In the genomic region with DNA sequence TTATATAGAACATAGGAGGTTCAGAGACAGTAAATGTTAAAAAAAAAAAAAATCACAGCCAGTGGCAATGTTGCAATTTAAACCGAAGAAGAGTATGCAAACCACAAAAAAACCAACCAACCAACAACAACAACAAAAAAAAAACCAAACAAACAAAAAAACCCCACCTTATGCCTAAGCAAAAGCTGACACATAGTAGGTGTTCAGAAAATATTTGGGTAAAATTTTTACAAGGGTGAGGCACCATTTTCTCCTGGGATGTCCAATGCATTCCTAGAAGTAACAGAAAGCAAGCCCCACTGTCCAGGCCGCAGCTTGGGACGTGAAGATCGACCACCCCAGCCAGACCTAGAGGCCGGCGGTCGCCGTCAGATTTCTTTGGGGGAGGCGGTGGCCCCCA, we compare ENCODE assay signal across 8 mouse cellular contexts. TPM values are rescaled to one million over a fixed set of nuclear protein-coding genes. Genes with fewer than 3 reads are reported as not detected.
DNase-seq lines count a peak whose midpoint lies in the region; ATAC-seq and TF ChIP-seq lines count a peak whose summit lies in the region.

A gene (plus strand): TSS at position 147 of the 400 bp plus-strand sequence.

- no peaks in the 10 kb centered on the region for H3K9me3 ChIP-seq in embryonic facial prominence, embryonic 14.5 days (ENCODE audit: control insufficient read depth, low read length)
- H3K9me3 ChIP-seq in hindbrain, embryonic 14.5 days (ENCODE audit: control insufficient read depth, low read length), result no peaks in the 10 kb centered on the region
- H3K9me3 ChIP-seq in liver, postnatal 0 days (ENCODE audit: low read length), result no peaks in the 10 kb centered on the region

- no peak for TF ChIP-seq CTCF in lung, adult 2 months (IDR thresholded peaks at IDR 0.05; ENCODE audit: insufficient read depth, low read length)
- no peak for TF ChIP-seq CTCF in liver, postnatal 0 days (IDR thresholded peaks at IDR 0.05; ENCODE audit: low read depth)

- no peaks in the 10 kb centered on the region for H3K27me3 ChIP-seq in embryonic facial prominence, embryonic 14.5 days (replicated peaks; ENCODE audit: control insufficient read depth, insufficient read depth, low read length)
- no peaks in the 10 kb centered on the region for H3K27me3 ChIP-seq in hindbrain, embryonic 14.5 days (ENCODE audit: control insufficient read depth, insufficient read depth, low read length)
- H3K27me3 ChIP-seq in liver, postnatal 0 days (ENCODE audit: insufficient read depth, low read length), result no peaks in the 10 kb centered on the region

- peaks cover 27% of the 10 kb centered on the region for H3K36me3 ChIP-seq in embryonic facial prominence, embryonic 14.5 days (ENCODE audit: control insufficient read depth, insufficient read depth, low read length)
- peaks cover 24% of the 10 kb centered on the region for H3K36me3 ChIP-seq in hindbrain, embryonic 14.5 days (replicated peaks; ENCODE audit: control insufficient read depth, insufficient read depth)
- H3K36me3 ChIP-seq in liver, postnatal 0 days (replicated peaks; ENCODE audit: insufficient read depth, low read length), result peaks cover 14% of the 10 kb centered on the region; the same call in 1 of the 2 replicates

- H3K4me1 ChIP-seq in lung, adult 2 months (ENCODE audit: control insufficient read depth, insufficient read depth, low read length), result peaks cover 13% of the 10 kb centered on the region; the same call in 1 of the 2 replicates
- H3K4me1 ChIP-seq in embryonic facial prominence, embryonic 14.5 days (ENCODE audit: control insufficient read depth, insufficient read depth, low read length), result peaks cover 9% of the 10 kb centered on the region
- H3K4me1 ChIP-seq in hindbrain, embryonic 14.5 days (replicated peaks; ENCODE audit: control insufficient read depth, insufficient read depth, low read length), result peaks cover 14% of the 10 kb centered on the region
- H3K4me1 ChIP-seq in liver, postnatal 0 days (ENCODE audit: insufficient read depth), result peaks cover 12% of the 10 kb centered on the region

- WGBS in lung, adult 2 months, result 4% methylated on average over 9 of the region's 9 CpGs
- 10% methylated on average over 7 of the region's 9 CpGs for WGBS in embryonic facial prominence, embryonic 14.5 days
- 7% methylated on average over 9 of the region's 9 CpGs for WGBS in hindbrain, embryonic 14.5 days
- 4% methylated on average over 9 of the region's 9 CpGs for WGBS in liver, postnatal 0 days (ENCODE audit: insufficient replicate concordance)

- TF ChIP-seq POLR2A in lung, adult 2 months (IDR thresholded peaks at IDR 0.05; ENCODE audit: borderline replicate concordance, extremely low read depth, low read depth, low read length), result no peak

- peak within 1 kb of the TSS; percentile 94 for H3K4me3 ChIP-seq in lung, adult 2 months (replicated peaks; ENCODE audit: extremely low read depth, low read depth, low read length)
- H3K4me3 ChIP-seq in embryonic facial prominence, embryonic 14.5 days (ENCODE audit: low read depth, low read length), result peak within 1 kb of the TSS; percentile 92
- H3K4me3 ChIP-seq in hindbrain, embryonic 14.5 days (replicated peaks; ENCODE audit: low read length), result peak within 1 kb of the TSS; percentile 93
- H3K4me3 ChIP-seq in liver, postnatal 0 days (ENCODE audit: low read depth, low read length), result peak within 1 kb of the TSS; percentile 92

- no peak for TF ChIP-seq EP300 in liver, postnatal 0 days (IDR thresholded peaks at IDR 0.05; ENCODE audit: low read depth)

- peak within 1 kb of the TSS; percentile 89 for H3K4me2 ChIP-seq in embryonic facial prominence, embryonic 14.5 days (ENCODE audit: low read depth, low read length)
- peak within 1 kb of the TSS; percentile 87 for H3K4me2 ChIP-seq in hindbrain, embryonic 14.5 days (replicated peaks)
- H3K4me2 ChIP-seq in liver, postnatal 0 days (ENCODE audit: low read depth, low read length), result peak within 1 kb of the TSS; percentile 75

- peak within 1 kb of the TSS; percentile 97 for H3K27ac ChIP-seq in embryonic facial prominence, embryonic 14.5 days (replicated peaks; ENCODE audit: low read depth, low read length)
- H3K27ac ChIP-seq in hindbrain, embryonic 14.5 days, result peak within 1 kb of the TSS; percentile 94
- peak within 1 kb of the TSS; percentile 94 for H3K27ac ChIP-seq in liver, postnatal 0 days (ENCODE audit: low read depth)

- H3K9ac ChIP-seq in embryonic facial prominence, embryonic 14.5 days (ENCODE audit: low read depth, low read length), result peak within 1 kb of the TSS; percentile 95
- peak within 1 kb of the TSS; percentile 85 for H3K9ac ChIP-seq in hindbrain, embryonic 14.5 days
- H3K9ac ChIP-seq in liver, postnatal 0 days (replicated peaks), result peak within 1 kb of the TSS; percentile 93

- no peak for DNase-seq in lung, adult 2 months
- DNase-seq in lung, postnatal 36 days, result no peak
- no peak for DNase-seq in embryonic facial prominence, embryonic 14.5 days (ENCODE audit: low spot score)
- DNase-seq in hindbrain, embryonic 14.5 days (ENCODE audit: low spot score), result no peak
- DNase-seq in liver, postnatal 0 days, result no peak
- DNase-seq in right cerebral cortex, adult 18-20 months, result no peak
- no peak for DNase-seq in gastrocnemius, postnatal 25 days
- DNase-seq in urinary bladder, postnatal 10 days (ENCODE audit: low spot score), result no peak

- ATAC-seq in embryonic facial prominence, embryonic 14.5 days (ENCODE audit: low read depth), result no peak
- no peak for ATAC-seq in hindbrain, embryonic 14.5 days (ENCODE audit: low FRiP score)
- ATAC-seq in liver, postnatal 0 days, result no peak

RNA-seq across cellular contexts. Expression of the gene that starts here (rescaled TPM):
- polyA plus RNA-seq in lung, adult 2 months (2012; rRNA removed), result 7.6 and 8.1 TPM in 2 replicates
- polyA plus RNA-seq in embryonic facial prominence, embryonic 14.5 days (2014; fragmentation: Nextera tagmentation; extraction: Ambion mirVana), result 13.6 and 15.7 TPM in 2 replicates
- 18.7 and 18.9 TPM in 2 replicates for polyA plus RNA-seq in hindbrain, embryonic 14.5 days (2014; fragmentation: Nextera tagmentation; extraction: Ambion mirVana)
- 2.0 and 2.4 TPM in 2 replicates for polyA plus RNA-seq in liver, postnatal 0 days (2015; fragmentation: Nextera tagmentation; extraction: Ambion mirVana)
- 1 to 10 TPM; 5.7 to 5.9 TPM for total RNA-seq in gastrocnemius, postnatal 25 days (2021)
